Mouse (Mus musculus) hindbrain, embryonic 11.5 days (tissue): Measurements from ENCODE around the gene Sema3b. TPM values are rescaled to one million over a fixed set of nuclear protein-coding genes. Genes with fewer than 3 reads are reported as not detected.

Source experiments
- ATAC-seq: fragments of 200-750 bp; cut with Nextera tagmentation; 2 replicates; pipeline ENCODE4 v1.8.0; 2017; ENCODE audit warnings: mild to moderate bottlenecking, moderate TSS enrichment, moderate library complexity; ENCODE audit not compliant: low FRiP score
- DNase-seq: peaks from one replicate; pipeline ENCODE4 v3.0.0-alpha.2; 2015; ENCODE audit warnings: low spot score
- H3K27ac ChIP-seq: fragments of 300-500 bp; sonication (generic); 2 replicates; pipeline ENCODE4 v1.5.1; 2014; ENCODE audit warnings: mild to moderate bottlenecking, low read depth, low read length
- H3K27me3 ChIP-seq: fragments of 300-500 bp; sonication (generic); 2 replicates; pipeline ENCODE4 v1.6.1; 2014; ENCODE audit warnings: mild to moderate bottlenecking, low read length, moderate library complexity, mixed read lengths; ENCODE audit not compliant: control insufficient read depth, insufficient read depth
- H3K36me3 ChIP-seq: fragments of 300-500 bp; sonication (generic); 2 replicates; pipeline ENCODE4 v1.6.1; 2014; ENCODE audit warnings: mild to moderate bottlenecking, low read length, moderate library complexity, mixed read lengths; ENCODE audit not compliant: control insufficient read depth, insufficient read depth
- H3K4me1 ChIP-seq: fragments of 300-500 bp; sonication (generic); replicated peaks from 2 replicates; pipeline ENCODE4 v1.6.1; 2014; ENCODE audit warnings: low read length, mixed read lengths; ENCODE audit not compliant: control insufficient read depth, insufficient read depth
- H3K4me2 ChIP-seq: fragments of 300-500 bp; sonication (generic); replicated peaks from 2 replicates; pipeline ENCODE4 v1.6.1; 2014; ENCODE audit warnings: mild to moderate bottlenecking, low read depth, low read length
- H3K4me3 ChIP-seq: fragments of 300-500 bp; sonication (generic); 2 replicates; pipeline ENCODE4 v1.5.1; 2014; ENCODE audit warnings: low read depth, low read length
- H3K9ac ChIP-seq: fragments of 300-500 bp; sonication (generic); 2 replicates; pipeline ENCODE4 v1.6.1; 2014; ENCODE audit warnings: low read depth, low read length
- H3K9me3 ChIP-seq: fragments of 300-500 bp; sonication (generic); 2 replicates; pipeline ENCODE4 v1.6.1; 2016; ENCODE audit warnings: low read length; ENCODE audit not compliant: control insufficient read depth
- WGBS: fragments of 180-500 bp; shearing (Covaris S2); extraction: QIAGEN DNeasy Blood & Tissue Kit; methylation state at CpG from one replicate; pipeline ENCODE4 v1.1.7; 2014; 5-methylcytosine and 5-hydroxymethylcytosine counted together
- polyA plus RNA-seq: library from polyadenylated mRNA; unstranded; fragments of >200 nt; fragmentation: Nextera tagmentation; extraction: Ambion mirVana; gene quantifications from 2 replicates; pipeline ENCODE4 v1.2.1, GENCODE M21; 2014

Gene Sema3b
- polyA plus RNA-seq, 1 experiment from 2014 or later: 1.4 TPM

- no peak overlapping the region for H3K4me3 ChIP-seq
- no peak for ATAC-seq
These were observed 60.2 kb downstream of the Sema3b start for GRCm38 (mm10) chr9:107548820-107549219.

DNA sequence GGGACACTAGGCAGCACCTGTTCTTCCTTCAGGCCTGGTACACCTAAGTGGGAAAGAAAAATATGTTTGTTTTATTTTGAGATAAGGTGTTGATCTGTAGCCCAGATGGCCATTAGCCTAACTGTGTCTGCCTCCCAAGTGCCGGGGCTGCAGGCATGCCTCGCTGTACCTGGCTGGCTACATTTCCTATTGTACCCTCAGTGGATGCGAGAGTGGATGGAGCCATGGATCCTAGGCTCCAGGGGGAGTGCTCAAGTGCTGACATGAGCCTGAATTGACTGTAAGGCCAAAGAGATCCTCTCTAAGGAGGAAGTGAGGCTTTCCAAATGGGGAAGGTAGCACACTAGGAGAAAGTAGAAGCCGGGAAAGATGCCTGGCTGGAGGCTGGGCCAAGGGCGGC, 61.1 kb downstream of the Sema3b start:
- Histone ChIP-seq H3K4me2 (no peak overlapping the region), H3K9me3 (no peaks in the 10 kb centered on the region), H3K9ac (no peak overlapping the region), H3K4me3 (no peak overlapping the region), H3K4me1 (peaks cover 18% of the 10 kb centered on the region), H3K36me3 (0 out of 2 replicates have a peak, but pooled peaks cover 2% of the 10 kb centered on the region), H3K27ac (no peak overlapping the region), H3K27me3 (peaks cover 33% of the 10 kb centered on the region)
- 85% methylated on average over 5 of the region's 5 CpGs for WGBS
- DNase-seq (no peak), ATAC-seq (no peak)

More at GRCm38 (mm10) chr9:107548820-107549219, 60.2 kb downstream of the Sema3b start:
- Histone ChIP-seq H3K9me3 (no peaks in the 10 kb centered on the region), H3K9ac (no peak overlapping the region), H3K27me3 (peaks cover 35% of the 10 kb centered on the region), H3K27ac (no peak overlapping the region), H3K36me3 (0 out of 2 replicates have a peak, but pooled peaks cover 2% of the 10 kb centered on the region), H3K4me1 (peaks cover 18% of the 10 kb centered on the region; the same call in 1 of the 2 replicates), H3K4me2 (no peak overlapping the region)
- 93% methylated on average over 10 of the region's 10 CpGs for WGBS
- DNase-seq: no peak

Other genes starting within 250 kb of the Sema3b start
- gene Cacna2d2, start 209.6 kb downstream of the Sema3b start, polyA plus RNA-seq: 2.0 and 4.2 TPM in 2 replicates
- gene Tmem115, start 75.3 kb downstream of the Sema3b start, polyA plus RNA-seq: 38.8 and 46.5 TPM in 2 replicates
- 19.6 and 21.2 TPM in 2 replicates for gene Cyb561d2, start 67.0 kb downstream of the Sema3b start, polyA plus RNA-seq
- 46.2 and 46.5 TPM in 2 replicates for gene Nprl2, start 67.0 kb downstream of the Sema3b start, polyA plus RNA-seq
- 3.7 and 5.0 TPM in 2 replicates for gene Zmynd10, start 61.9 kb downstream of the Sema3b start, polyA plus RNA-seq
- 39.7 and 41.2 TPM in 2 replicates for gene Rassf1, start 57.7 kb downstream of the Sema3b start, polyA plus RNA-seq
- 88.2 and 92.4 TPM in 2 replicates for gene Tusc2, start 46.0 kb downstream of the Sema3b start, polyA plus RNA-seq
- gene Hyal2, start 41.3 kb downstream of the Sema3b start, polyA plus RNA-seq: 116 and 123 TPM in 2 replicates
- gene Hyal1, start 32.3 kb downstream of the Sema3b start, polyA plus RNA-seq: 3.6 and 4.4 TPM in 2 replicates
- gene Naa80, start 30.3 kb downstream of the Sema3b start, polyA plus RNA-seq: 10.5 and 11.3 TPM in 2 replicates
- gene Hyal3, start 28.4 kb downstream of the Sema3b start, polyA plus RNA-seq: 0.18 and 0.39 TPM in 2 replicates
- 26.9 and 27.7 TPM in 2 replicates for gene Ifrd2, start 21.6 kb downstream of the Sema3b start, polyA plus RNA-seq
- gene Gnai2, start 26.1 kb upstream of the Sema3b start, polyA plus RNA-seq: 529 and 534 TPM in 2 replicates
- 8.0 and 9.8 TPM in 2 replicates for gene Slc38a3, start 60.3 kb upstream of the Sema3b start, polyA plus RNA-seq
- 0.84 and 1.2 TPM in 2 replicates for gene Gnat1, start 70.5 kb upstream of the Sema3b start, polyA plus RNA-seq
- 10.7 and 12.0 TPM in 2 replicates for gene Sema3f, start 101.2 kb upstream of the Sema3b start, polyA plus RNA-seq
- gene Rbm5, start 161.8 kb upstream of the Sema3b start, polyA plus RNA-seq: 198 and 241 TPM in 2 replicates